Mouse (Mus musculus): ENCODE measurements around the gene Olfr145. TPM values are rescaled to one million over a fixed set of nuclear protein-coding genes. Genes with fewer than 3 reads are reported as not detected.

Olfr145 gene
- not detected in 2 replicates for polyA plus RNA-seq (2015; fragmentation: Nextera tagmentation; extraction: Ambion mirVana)

- Histone ChIP-seq H3K4me1 (replicated peaks) (no peaks in the 10 kb centered on the region), H3K4me3 (no peak within 1 kb of the TSS), H3K27ac (no peak within 1 kb of the TSS), H3K36me3 (no peaks in the 10 kb centered on the region), H3K4me2 (no peak within 1 kb of the TSS), H3K27me3 (no peaks in the 10 kb centered on the region), H3K9ac (no peak within 1 kb of the TSS), H3K9me3 (replicated peaks) (no peaks in the 10 kb centered on the region)
- no peak for ATAC-seq (replicated peaks; ENCODE audit: insufficient number of reproducible peaks, insufficient read depth, low FRiP score, low read depth)
- WGBS, result 18% methylated on average over 2 of the region's 2 CpGs
Measured at GRCm38 (mm10) chr9:37896661-37897060, at the start of gene Olfr145. Gene Olfr145, plus strand, starts transcription at chr9:37896724.

GRCm38 (mm10) chr9:37849267-37849666 lies 47.3 kb upstream of the Olfr145 start:
- Histone ChIP-seq H3K4me3 (no peak overlapping the region), H3K27me3 (no peaks in the 10 kb centered on the region), H3K27ac (no peak overlapping the region), H3K36me3 (no peaks in the 10 kb centered on the region), H3K4me2 (no peak overlapping the region), H3K9me3 (replicated peaks) (no peaks in the 10 kb centered on the region), H3K9ac (no peak overlapping the region), H3K4me1 (replicated peaks) (no peaks in the 10 kb centered on the region)
- WGBS, result 79% methylated on average over 2 of the region's 2 CpGs
- no peak for ATAC-seq (replicated peaks; ENCODE audit: insufficient number of reproducible peaks, insufficient read depth, low FRiP score, low read depth)

GRCm38 (mm10) chr9:37853969-37854368 lies 42.6 kb upstream of the Olfr145 start, which contains the start of gene Olfr877:
Gene Olfr877, plus strand, starts transcription at chr9:37854269.
- Histone ChIP-seq H3K27me3 (no peaks in the 10 kb centered on the region), H3K4me3 (no peak within 1 kb of the TSS), H3K4me2 (no peak within 1 kb of the TSS), H3K4me1 (replicated peaks) (no peaks in the 10 kb centered on the region), H3K36me3 (no peaks in the 10 kb centered on the region), H3K9ac (no peak within 1 kb of the TSS), H3K9me3 (replicated peaks) (no peaks in the 10 kb centered on the region), H3K27ac (no peak within 1 kb of the TSS)
- 72% methylated on average over 4 of the region's 4 CpGs for WGBS
- no peak for ATAC-seq (replicated peaks; ENCODE audit: insufficient number of reproducible peaks, insufficient read depth, low FRiP score, low read depth)

- 17% methylated on average over 1 of the region's 1 CpGs for WGBS
- no peaks in the 10 kb centered on the region for H3K27me3 ChIP-seq
- H3K36me3 ChIP-seq, result no peaks in the 10 kb centered on the region
- H3K4me3 ChIP-seq, result no peak overlapping the region
- H3K4me2 ChIP-seq, result no peak overlapping the region
- H3K9me3 ChIP-seq (replicated peaks), result no peaks in the 10 kb centered on the region
- H3K9ac ChIP-seq, result no peak overlapping the region
- ATAC-seq (replicated peaks; ENCODE audit: insufficient number of reproducible peaks, insufficient read depth, low FRiP score, low read depth), result no peak
- H3K4me1 ChIP-seq (replicated peaks), result no peaks in the 10 kb centered on the region
- no peak overlapping the region for H3K27ac ChIP-seq
Measured at GRCm38 (mm10) chr9:37863325-37863724, 33.2 kb upstream of the Olfr145 start.

- no peak for ATAC-seq (replicated peaks; ENCODE audit: insufficient number of reproducible peaks, insufficient read depth, low FRiP score, low read depth)
- Histone ChIP-seq H3K9me3 (replicated peaks) (no peaks in the 10 kb centered on the region), H3K36me3 (no peaks in the 10 kb centered on the region), H3K9ac (no peak overlapping the region), H3K4me2 (no peak overlapping the region), H3K27ac (no peak overlapping the region), H3K4me1 (replicated peaks) (0 out of 2 replicates have a peak, but pooled peaks cover 4% of the 10 kb centered on the region), H3K27me3 (no peaks in the 10 kb centered on the region), H3K4me3 (no peak overlapping the region)
- WGBS, result 16% methylated on average over 1 of the region's 1 CpGs
Measured at GRCm38 (mm10) chr9:37870246-37870645, 26.3 kb upstream of the Olfr145 start.

GRCm38 (mm10) chr9:37871097-37871496 lies 25.4 kb upstream of the Olfr145 start:
- Histone ChIP-seq H3K4me3 (no peak overlapping the region), H3K4me1 (replicated peaks) (0 out of 2 replicates have a peak, but pooled peaks cover 4% of the 10 kb centered on the region), H3K9ac (no peak overlapping the region), H3K4me2 (no peak overlapping the region), H3K27me3 (no peaks in the 10 kb centered on the region), H3K9me3 (replicated peaks) (no peaks in the 10 kb centered on the region), H3K36me3 (no peaks in the 10 kb centered on the region), H3K27ac (no peak overlapping the region)
- 75% methylated on average over 1 of the region's 1 CpGs for WGBS
- ATAC-seq (replicated peaks; ENCODE audit: insufficient number of reproducible peaks, insufficient read depth, low FRiP score, low read depth), result no peak

- no peak for ATAC-seq (replicated peaks; ENCODE audit: insufficient number of reproducible peaks, insufficient read depth, low FRiP score, low read depth)
- no peaks in the 10 kb centered on the region for H3K27me3 ChIP-seq
- no peak overlapping the region for H3K4me2 ChIP-seq
- no peak overlapping the region for H3K9ac ChIP-seq
- no peaks in the 10 kb centered on the region for H3K9me3 ChIP-seq (replicated peaks)
- H3K4me3 ChIP-seq, result no peak overlapping the region
- H3K4me1 ChIP-seq (replicated peaks), result 0 out of 2 replicates have a peak, but pooled peaks cover 4% of the 10 kb centered on the region
- 51% methylated on average over 1 of the region's 1 CpGs for WGBS
- H3K36me3 ChIP-seq, result no peaks in the 10 kb centered on the region
- H3K27ac ChIP-seq, result no peak overlapping the region
Measured at GRCm38 (mm10) chr9:37871536-37871935, 25.0 kb upstream of the Olfr145 start.

- ATAC-seq (replicated peaks; ENCODE audit: insufficient number of reproducible peaks, insufficient read depth, low FRiP score, low read depth), result no peak
Measured at GRCm38 (mm10) chr9:37890960-37891359, 5.6 kb upstream of the Olfr145 start.

GRCm38 (mm10) chr9:37905555-37905954 lies 9.0 kb downstream of the Olfr145 start:
- no peak overlapping the region for H3K9ac ChIP-seq
- no peak overlapping the region for H3K4me3 ChIP-seq
- H3K4me1 ChIP-seq (replicated peaks), result no peaks in the 10 kb centered on the region
- no peaks in the 10 kb centered on the region for H3K27me3 ChIP-seq
- no peaks in the 10 kb centered on the region for H3K9me3 ChIP-seq (replicated peaks)
- H3K4me2 ChIP-seq, result no peak overlapping the region
- WGBS, result 60% methylated on average over 3 of the region's 3 CpGs
- no peak for ATAC-seq (replicated peaks; ENCODE audit: insufficient number of reproducible peaks, insufficient read depth, low FRiP score, low read depth)
- H3K27ac ChIP-seq, result no peak overlapping the region
- H3K36me3 ChIP-seq, result no peaks in the 10 kb centered on the region

More at GRCm38 (mm10) chr9:37890960-37891359, 5.6 kb upstream of the Olfr145 start:
- H3K4me2 ChIP-seq, result no peak overlapping the region
- no peak overlapping the region for H3K4me3 ChIP-seq
- no peaks in the 10 kb centered on the region for H3K9me3 ChIP-seq (replicated peaks)
- no peak overlapping the region for H3K9ac ChIP-seq
- no peak overlapping the region for H3K27ac ChIP-seq
- H3K4me1 ChIP-seq (replicated peaks), result no peaks in the 10 kb centered on the region
- WGBS, result 33% methylated on average over 2 of the region's 2 CpGs
- H3K36me3 ChIP-seq, result no peaks in the 10 kb centered on the region
- H3K27me3 ChIP-seq, result no peaks in the 10 kb centered on the region

- H3K9ac ChIP-seq, result no peak within 1 kb of the TSS
- 68% methylated on average over 2 of the region's 2 CpGs for WGBS
- no peak within 1 kb of the TSS for H3K4me2 ChIP-seq
- H3K4me1 ChIP-seq (replicated peaks), result no peaks in the 10 kb centered on the region
- no peak for ATAC-seq (replicated peaks; ENCODE audit: insufficient number of reproducible peaks, insufficient read depth, low FRiP score, low read depth)
- H3K27me3 ChIP-seq, result no peaks in the 10 kb centered on the region
- no peak within 1 kb of the TSS for H3K27ac ChIP-seq
- H3K4me3 ChIP-seq, result no peak within 1 kb of the TSS
- no peaks in the 10 kb centered on the region for H3K36me3 ChIP-seq
- no peaks in the 10 kb centered on the region for H3K9me3 ChIP-seq (replicated peaks)
Measured at GRCm38 (mm10) chr9:37917540-37917939, 21.0 kb downstream of the Olfr145 start, which contains the start of gene Olfr878. Gene Olfr878, plus strand, starts transcription at chr9:37917840.

GRCm38 (mm10) chr9:37918018-37918417 lies 21.5 kb downstream of the Olfr145 start:
- Histone ChIP-seq H3K9ac (no peak overlapping the region), H3K4me3 (no peak overlapping the region), H3K36me3 (no peaks in the 10 kb centered on the region), H3K4me1 (replicated peaks) (no peaks in the 10 kb centered on the region), H3K9me3 (replicated peaks) (no peaks in the 10 kb centered on the region), H3K27me3 (no peaks in the 10 kb centered on the region), H3K27ac (no peak overlapping the region), H3K4me2 (no peak overlapping the region)
- ATAC-seq (replicated peaks; ENCODE audit: insufficient number of reproducible peaks, insufficient read depth, low FRiP score, low read depth), result no peak
- 66% methylated on average over 1 of the region's 1 CpGs for WGBS

- 80% methylated on average over 5 of the region's 5 CpGs for WGBS
Measured at GRCm38 (mm10) chr9:37924194-37924593, 27.7 kb downstream of the Olfr145 start.

More at GRCm38 (mm10) chr9:37924194-37924593, 27.7 kb downstream of the Olfr145 start:
- ATAC-seq (replicated peaks; ENCODE audit: insufficient number of reproducible peaks, insufficient read depth, low FRiP score, low read depth), result no peak
- H3K27me3 ChIP-seq, result no peaks in the 10 kb centered on the region
- H3K4me3 ChIP-seq, result no peak overlapping the region
- no peaks in the 10 kb centered on the region for H3K4me1 ChIP-seq (replicated peaks)
- H3K9me3 ChIP-seq (replicated peaks), result no peaks in the 10 kb centered on the region
- no peak overlapping the region for H3K9ac ChIP-seq
- H3K36me3 ChIP-seq, result no peaks in the 10 kb centered on the region
- H3K27ac ChIP-seq, result no peak overlapping the region
- no peak overlapping the region for H3K4me2 ChIP-seq
